Mouse (Mus musculus) left cerebral cortex, postnatal 14 days (tissue): ENCODE measurements around the gene Igflr1. TPM values are rescaled to one million over a fixed set of nuclear protein-coding genes. Genes with fewer than 3 reads are reported as not detected.

Source experiments
- DNase-seq, 2 experiments: peaks; one replicate each; pipeline ENCODE4 v3.0.0; 2021 to 2022; ENCODE audit warnings: low spot score in 2 of 2, mixed read lengths in 1 of 2
- intact Hi-C: fragments of 180-260 bp; cut with DNase I; formaldehyde crosslinking; loops from one replicate; pipeline ENCODE4 v1.15.1; 2025
- microRNA-seq, 2 experiments: library from miRNA; unstranded; fragments of <30 nt; microRNA quantifications; one replicate each; pipeline ENCODE4 v1.2.0; 2022
- total RNA-seq, 2 experiments: library from RNA; stranded (reverse); gene quantifications; 2 replicates each; pipeline ENCODE4 v1.2.3; 2021

Igflr1 gene
- total RNA-seq, 2 experiments from 2014 or later, result 1.1 to 1.6 TPM

DNA sequence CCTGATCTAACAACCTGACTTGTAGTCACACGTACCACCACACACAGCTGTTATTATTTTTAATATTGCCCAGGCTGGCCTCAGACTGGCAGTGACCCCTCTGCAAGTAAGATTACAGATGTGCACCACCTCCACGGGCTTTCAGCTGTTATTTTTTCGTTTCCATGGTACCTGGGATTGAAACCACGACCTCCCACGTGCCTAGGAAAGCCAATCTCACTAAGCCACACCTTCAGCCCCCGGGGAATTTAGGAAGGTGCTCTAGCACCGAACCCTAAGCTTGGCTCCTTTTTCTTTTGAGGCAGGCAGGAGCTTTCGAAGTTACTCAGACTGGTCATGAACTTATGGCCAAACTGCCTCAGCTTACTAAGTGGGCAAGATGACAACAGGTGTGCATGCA is 39.2 kb downstream of the Igflr1 start:
- intact Hi-C loops, result no loop called here
- no peak for DNase-seq

DNA sequence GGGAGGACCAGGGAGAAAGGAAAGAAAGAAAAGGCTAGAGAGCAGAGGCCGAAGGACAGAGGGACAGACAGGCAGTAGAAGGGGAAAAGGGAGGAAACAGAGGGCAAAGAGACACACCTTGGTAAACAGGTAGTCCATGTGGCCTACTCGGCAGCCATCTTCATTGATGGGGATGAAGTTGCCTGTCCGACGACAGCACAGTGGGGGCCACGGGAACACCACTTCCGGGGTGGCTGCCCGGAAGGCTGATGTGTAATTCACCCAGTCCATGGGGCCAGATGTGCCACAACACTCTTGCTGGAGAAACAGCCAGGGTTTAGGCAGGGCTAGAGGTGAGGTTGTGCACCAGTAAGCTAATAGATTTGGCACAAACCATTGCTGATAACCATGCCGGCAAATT is 39.7 kb downstream of the Igflr1 start:
- DNase-seq, result no peak
- intact Hi-C loops, result no loop called here

DNA sequence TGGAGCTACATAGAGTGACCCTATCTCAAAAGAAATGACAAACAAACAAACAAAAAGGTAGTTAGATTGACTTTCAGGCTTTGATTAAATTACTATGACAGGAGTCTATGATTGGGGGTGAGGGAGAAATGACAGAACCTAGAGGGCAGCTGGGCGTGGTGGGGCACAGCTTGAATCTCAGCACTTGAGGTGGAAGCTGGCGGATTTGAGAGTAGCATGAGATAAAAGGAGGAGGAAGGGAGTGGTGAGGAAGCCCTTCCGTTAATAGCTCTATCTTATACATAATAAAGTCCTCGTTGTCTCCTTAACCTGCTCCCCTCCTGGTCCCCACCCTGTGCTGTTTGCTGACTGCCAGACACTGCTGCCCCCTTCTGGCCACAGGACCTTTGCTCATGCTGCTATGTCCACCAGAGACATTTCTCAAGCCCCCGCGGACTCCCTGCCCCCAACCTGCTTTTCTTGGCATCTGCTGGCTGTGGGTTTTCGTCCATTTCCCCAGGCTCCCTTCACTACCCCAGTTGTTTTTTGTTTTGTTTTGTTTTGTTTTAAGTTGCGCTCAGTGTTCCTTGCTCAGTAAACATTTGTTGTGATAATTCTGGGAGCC is 42.6 kb downstream of the Igflr1 start:
- DNase-seq, result peak; percentile 43 to 52
- intact Hi-C loops, result no loop called here

DNA sequence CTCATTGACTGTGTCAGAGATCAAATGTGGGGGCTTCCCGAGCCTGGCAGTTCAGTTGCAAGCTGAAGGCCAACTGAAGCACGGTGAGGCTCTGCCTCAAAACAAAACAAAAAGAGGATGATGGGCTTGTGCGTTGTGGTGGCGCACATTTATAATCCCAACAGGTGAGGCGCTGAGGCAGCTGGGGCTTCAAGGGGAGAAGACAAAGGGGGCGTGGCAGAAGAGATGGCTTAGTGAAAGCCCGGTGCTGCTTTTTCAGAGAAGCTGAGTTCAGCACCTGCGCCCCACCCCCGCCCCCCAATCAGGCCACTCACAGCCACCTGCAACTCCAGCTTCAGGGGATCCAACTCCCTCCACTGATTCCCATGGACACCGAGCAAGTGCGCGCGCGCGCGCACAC is 43.2 kb downstream of the Igflr1 start:
- intact Hi-C loops, result no loop called here
- no peak for DNase-seq

DNA sequence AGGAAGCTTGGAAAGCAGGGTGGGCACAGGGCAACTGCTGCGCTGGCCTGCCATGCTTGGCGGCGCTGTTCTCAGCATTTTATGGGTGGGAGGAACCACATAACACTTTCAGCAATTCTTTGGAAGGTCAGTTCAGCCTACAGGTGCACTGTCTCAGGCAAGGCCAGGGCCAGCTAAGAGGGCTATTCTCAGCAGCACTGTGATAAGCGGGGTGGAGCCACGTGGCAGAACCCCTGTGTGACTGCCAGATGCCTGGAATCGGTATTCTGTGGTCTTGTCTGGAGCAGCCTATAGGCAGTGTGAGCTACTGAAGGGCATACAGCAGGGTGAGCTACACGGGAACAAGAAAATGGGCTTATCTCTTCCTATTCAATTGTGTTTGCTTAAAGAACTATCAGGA is 44.8 kb downstream of the Igflr1 start:
- intact Hi-C loops, result loop anchor here (10.0 kb wide), 1 partner anchor 245 kb away; the partner anchor contains the start of gene Ffar3
- no peak for DNase-seq

DNA sequence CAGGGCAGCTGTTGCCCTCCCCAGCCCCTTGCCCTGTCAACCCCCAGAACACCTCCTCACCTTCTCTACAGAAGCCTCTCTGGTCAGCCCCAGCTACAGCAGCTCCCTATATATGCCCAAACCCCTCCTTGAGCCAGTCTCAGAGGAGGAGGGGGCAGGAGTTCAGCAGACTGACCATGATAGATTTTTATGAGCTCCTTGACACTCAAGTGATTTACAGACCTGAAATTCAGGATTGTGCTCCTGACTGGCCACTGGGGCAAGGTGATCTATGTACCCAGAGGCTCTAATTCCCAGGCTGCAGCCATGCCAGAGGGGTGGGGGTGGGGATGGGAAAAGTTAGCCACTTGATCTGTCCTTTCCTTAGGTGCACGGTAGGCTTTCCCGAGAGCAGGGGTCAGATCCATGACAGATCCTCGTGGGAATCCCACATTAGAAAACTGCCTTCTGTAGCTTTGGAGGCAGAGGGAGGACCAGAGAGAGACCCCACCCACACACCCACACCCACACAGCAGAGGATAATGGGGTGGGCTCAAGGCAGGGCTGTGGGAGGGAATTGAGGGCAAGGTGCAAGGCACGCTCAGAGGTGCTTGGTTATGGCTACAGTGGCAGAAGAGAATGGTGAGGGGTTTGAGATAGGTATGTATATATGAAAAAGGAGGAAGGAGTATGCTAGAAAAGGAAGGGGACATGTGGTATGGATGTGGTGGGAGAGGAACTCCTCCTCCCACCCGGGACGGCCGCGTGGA is 47.6 kb downstream of the Igflr1 start, which contains the start of gene Upk1a:
Gene Upk1a (minus strand): TSS at position 194 of the 749 bp plus-strand sequence.
- DNase-seq, result no peak
- intact Hi-C loops, result loop anchor here (2.0 to 10.0 kb wide), 2 partner anchors 24 to 242 kb away; partner anchors contain the start of genes Ffar3 and Kmt2b

DNA sequence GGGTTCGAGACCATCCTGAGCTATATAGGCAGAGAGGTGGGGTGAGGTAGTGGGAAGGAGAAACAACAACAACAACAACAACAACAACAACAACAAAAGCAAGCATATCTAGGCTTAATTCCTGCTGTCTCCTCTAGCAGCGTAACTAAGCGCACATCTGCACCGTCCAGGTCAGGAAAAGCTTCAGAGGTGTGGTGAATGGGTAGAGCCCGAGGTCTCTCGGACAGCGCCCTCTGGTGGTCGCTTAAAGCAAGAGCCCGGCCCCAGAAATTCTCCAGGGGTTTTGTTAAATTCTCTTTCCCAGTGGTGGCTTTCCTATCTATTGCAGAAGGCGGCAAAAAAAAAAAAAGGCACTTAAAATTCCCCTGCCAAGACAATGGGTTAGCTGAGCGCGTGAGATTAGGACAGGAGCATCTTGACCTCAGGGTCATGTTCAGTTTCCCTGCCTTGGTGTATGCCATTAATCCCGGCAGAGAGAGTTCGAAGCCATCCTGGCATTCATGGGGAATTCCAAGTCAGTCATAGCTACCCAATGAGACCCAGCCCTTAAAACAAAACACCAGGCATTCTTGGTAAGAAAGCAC is 48.4 kb downstream of the Igflr1 start:
- peak; percentile 44 to 63 for DNase-seq
- intact Hi-C loops, result loop anchor here (2.0 to 10.0 kb wide), 2 partner anchors 25 to 241 kb away; partner anchors contain the start of genes Ffar3 and Kmt2b

DNA sequence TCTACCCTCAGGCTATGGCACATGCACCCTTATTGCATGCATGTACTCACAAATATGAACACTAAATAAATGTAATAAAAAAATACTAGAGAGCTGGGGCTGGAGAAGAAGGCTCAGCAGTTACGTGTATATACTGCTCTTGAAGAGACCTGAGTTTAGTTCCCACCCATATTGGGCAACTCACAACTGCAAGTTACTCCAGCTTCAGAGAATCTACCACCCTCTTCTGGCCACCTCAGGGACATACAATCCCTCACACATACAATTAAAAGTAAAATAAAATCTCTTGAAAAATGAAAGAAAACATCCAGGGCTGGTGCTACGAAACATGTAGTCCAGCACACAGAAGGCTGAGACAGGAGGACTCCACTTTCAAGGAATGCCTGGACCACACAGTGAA is 49.2 kb downstream of the Igflr1 start:
- DNase-seq, result no peak
- intact Hi-C loops, result loop anchor here (10.0 kb wide), 1 partner anchor 240 kb away; the partner anchor contains the start of gene Ffar3

DNA sequence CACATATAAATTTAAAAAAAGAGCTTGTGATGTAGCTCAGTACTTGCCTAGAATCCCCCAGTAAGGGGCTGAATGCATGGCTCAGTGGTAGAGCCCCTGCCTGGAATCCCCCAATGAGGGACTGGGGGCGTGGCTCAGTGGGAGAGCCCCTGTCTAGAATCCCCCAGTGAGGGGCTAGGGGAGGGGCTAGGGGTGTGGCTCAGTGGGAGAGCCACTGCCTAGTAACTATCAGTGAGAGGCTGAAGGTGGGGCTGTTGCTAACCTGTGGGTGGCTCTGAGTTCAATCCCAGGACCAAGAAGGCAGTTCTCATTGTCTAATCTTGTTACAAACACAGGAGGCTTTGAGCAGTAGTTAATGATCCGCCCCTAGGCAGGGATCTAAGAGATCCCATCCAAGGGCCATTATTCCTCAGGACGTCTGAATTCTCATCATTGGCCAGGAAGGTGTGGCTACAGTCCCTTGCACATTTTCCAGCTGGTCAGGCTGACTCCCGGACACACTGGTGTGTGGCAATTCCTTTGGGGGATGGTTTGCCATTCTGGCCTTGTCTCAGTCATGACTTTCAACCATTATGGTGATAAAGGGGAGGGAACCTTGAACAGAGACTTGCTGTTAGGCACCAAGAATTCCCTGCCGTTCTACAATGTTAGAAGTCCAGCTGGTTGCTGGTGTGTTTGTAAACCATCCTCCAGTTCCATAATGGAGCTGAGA is 50.0 kb downstream of the Igflr1 start:
- DNase-seq, result no peak
- intact Hi-C loops, result loop anchor here (10.0 kb wide), 1 partner anchor 240 kb away; the partner anchor contains the start of gene Ffar3

Small RNAs within 50 kb of the gene (microRNA-seq; reads per million reads assigned to microRNA genes)
- gene Gm38670, result 0 to 1.3 reads per million in 2 experiments
- 0.67 to 1.1 reads per million in 2 experiments for gene Mir3569

Other genes with a start within 250 kb of the Igflr1 start
- gene E130208F15Rik, start 243.7 kb upstream of the Igflr1 start, total RNA-seq, result under 1 TPM; 0.40 to 0.44 TPM
- gene Sdhaf1, start 241.5 kb upstream of the Igflr1 start, total RNA-seq, result 10 to 100 TPM in 1 of 2 experiments, 1 to 10 TPM in 1; 7.3 to 10.2 TPM
- gene Lrfn3, start 202.7 kb upstream of the Igflr1 start, total RNA-seq, result 10 to 100 TPM; 39.1 to 42.5 TPM
- gene Tyrobp, start 151.7 kb upstream of the Igflr1 start, total RNA-seq, result 10 to 100 TPM; 24.9 to 26.1 TPM
- gene Hcst, start 145.6 kb upstream of the Igflr1 start, total RNA-seq, result 1 to 10 TPM in 1 of 2 experiments, not detected in 1; 2.6 TPM
- gene Nfkbid, start 143.7 kb upstream of the Igflr1 start, total RNA-seq, result 1 to 10 TPM; 2.8 to 4.2 TPM
- gene Aplp1, start 119.9 kb upstream of the Igflr1 start, total RNA-seq, result 1,000 to 10,000 TPM; 1,098 to 1,148 TPM
- 1 to 10 TPM; 6.1 to 8.0 TPM for gene Kirrel2, start 107.7 kb upstream of the Igflr1 start, total RNA-seq
- gene Nphs1, start 107.1 kb upstream of the Igflr1 start, total RNA-seq, result under 1 TPM; 0.35 to 0.53 TPM
- not detected for gene Prodh2, start 71.8 kb upstream of the Igflr1 start, total RNA-seq
- gene Arhgap33, start 30.4 kb upstream of the Igflr1 start, total RNA-seq, result 100 to 1,000 TPM; 233 to 246 TPM
- 10 to 100 TPM in 1 of 2 experiments, 1 to 10 TPM in 1; 5.3 to 10.8 TPM for gene Hspb6, start 13.2 kb upstream of the Igflr1 start, total RNA-seq
- 1 to 10 TPM; 2.7 to 3.8 TPM for gene Proser3, start 13.1 kb upstream of the Igflr1 start, total RNA-seq
- gene Lin37, start 5.6 kb upstream of the Igflr1 start, total RNA-seq, result 10 to 100 TPM; 37.5 to 39.0 TPM
- 10 to 100 TPM; 60.2 to 61.4 TPM for gene U2af1l4, start 2.1 kb upstream of the Igflr1 start, total RNA-seq
- 1 to 10 TPM; 3.8 to 4.6 TPM for gene Gm49396, start 2.1 kb upstream of the Igflr1 start, total RNA-seq
- 10 to 100 TPM; 81.0 to 81.3 TPM for gene Psenen, start 1.8 kb upstream of the Igflr1 start, total RNA-seq
- gene Kmt2b, start 23.3 kb downstream of the Igflr1 start, total RNA-seq, result 10 to 100 TPM; 48.5 to 49.0 TPM
- not detected for gene Zbtb32, start 33.5 kb downstream of the Igflr1 start, total RNA-seq
- under 1 TPM; 0.32 to 0.48 TPM for gene Upk1a, start 47.4 kb downstream of the Igflr1 start, total RNA-seq
- gene Cox6b1, start 60.7 kb downstream of the Igflr1 start, total RNA-seq, result 100 to 1,000 TPM; 783 to 807 TPM
- gene Etv2, start 70.4 kb downstream of the Igflr1 start, total RNA-seq, result not detected
- gene Rbm42, start 84.9 kb downstream of the Igflr1 start, total RNA-seq, result 10 to 100 TPM; 67.9 to 69.0 TPM
- 1 to 10 TPM; 5.9 to 6.5 TPM for gene Haus5, start 99.6 kb downstream of the Igflr1 start, total RNA-seq
- not detected for gene Pmis2, start 106.2 kb downstream of the Igflr1 start, total RNA-seq
- gene 2200002J24Rik, start 133.5 kb downstream of the Igflr1 start, total RNA-seq, result not detected
- gene Atp4a, start 146.8 kb downstream of the Igflr1 start, total RNA-seq, result 1 to 10 TPM in 1 of 2 experiments, under 1 TPM in 1; 0.78 to 1.0 TPM
- 100 to 1,000 TPM; 137 TPM for gene Tmem147, start 164.1 kb downstream of the Igflr1 start, total RNA-seq
- gene Gapdhs, start 178.3 kb downstream of the Igflr1 start, total RNA-seq, result not detected
- gene Sbsn, start 186.0 kb downstream of the Igflr1 start, total RNA-seq, result 10 to 100 TPM in 1 of 2 experiments, 1 to 10 TPM in 1; 5.5 to 10.0 TPM
- 1 to 10 TPM; 3.6 to 4.2 TPM for gene Dmkn, start 198.3 kb downstream of the Igflr1 start, total RNA-seq
- gene Krtdap, start 222.5 kb downstream of the Igflr1 start, total RNA-seq, result not detected